12 mouse cellular contexts compared by ENCODE assay signal in the genomic region with DNA sequence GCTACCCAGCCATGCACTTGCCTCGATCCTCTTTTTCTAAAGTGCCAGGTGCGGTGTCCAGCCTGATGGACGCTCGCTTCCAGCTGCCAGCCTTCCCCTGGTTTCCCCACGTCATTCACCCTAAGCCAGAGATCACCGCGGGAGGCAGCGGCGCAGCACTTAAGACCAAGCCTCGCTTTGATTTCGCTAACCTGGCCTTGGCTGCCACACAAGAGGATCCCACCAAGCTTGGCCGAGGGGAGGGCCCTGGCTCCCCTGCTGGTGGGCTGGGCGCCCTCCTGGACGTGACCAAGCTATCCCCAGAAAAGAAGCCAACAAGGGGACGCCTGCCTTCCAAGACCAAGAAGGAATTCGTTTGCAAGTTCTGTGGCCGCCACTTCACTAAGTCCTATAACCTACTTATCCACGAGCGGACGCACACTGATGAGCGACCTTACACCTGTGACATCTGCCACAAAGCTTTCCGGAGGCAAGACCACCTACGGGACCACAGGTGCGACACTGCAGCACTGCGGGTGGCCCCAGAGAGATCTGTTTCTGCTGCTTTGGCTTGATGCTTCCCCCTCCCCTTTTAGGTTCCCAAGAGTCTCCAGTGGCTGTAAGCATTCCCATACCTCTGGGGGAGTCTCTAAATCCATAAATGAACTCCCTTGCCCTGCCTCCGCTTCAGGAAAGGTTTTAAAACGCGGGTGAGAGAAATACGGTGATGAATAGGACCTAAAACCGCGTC. TPM values are rescaled to one million over a fixed set of nuclear protein-coding genes. Genes with fewer than 3 reads are reported as not detected.
A peak's percentile ranks its signal among the peaks of the same experiment; 100 is the strongest.
DNase-seq lines count a peak whose midpoint lies in the region; ATAC-seq and TF ChIP-seq lines count a peak whose summit lies in the region.
"Had no signal": no experiment of that assay in that cellular context is flagged by ENCODE, and none has a peak within 500 bp of the region (broad histone marks: within the 10 kb centered on the region; RNA-seq: fewer than 3 reads in every experiment).

No protein-coding gene starts in this region.

- no peaks in the 10 kb centered on the region for H3K36me3 ChIP-seq in heart, embryonic 11.5 days (ENCODE audit: control insufficient read depth, insufficient read depth, low read length)
- peaks cover 25% of the 10 kb centered on the region for H3K36me3 ChIP-seq in lung, embryonic 14.5 days (ENCODE audit: insufficient read depth)
- no peaks in the 10 kb centered on the region for H3K36me3 ChIP-seq in embryonic facial prominence, embryonic 11.5 days (replicated peaks; ENCODE audit: control insufficient read depth, insufficient read depth, low read depth, low read length)
- no peaks in the 10 kb centered on the region for H3K36me3 ChIP-seq in neural tube, embryonic 11.5 days (ENCODE audit: control insufficient read depth, insufficient read depth, low read length)

- peak overlapping the region; percentile 73 for H3K4me2 ChIP-seq in heart, embryonic 11.5 days
- peak overlapping the region; percentile 58 for H3K4me2 ChIP-seq in lung, embryonic 14.5 days
- peak overlapping the region; percentile 38 for H3K4me2 ChIP-seq in embryonic facial prominence, embryonic 11.5 days (ENCODE audit: low read depth, low read length)
- no peak overlapping the region; the same call in 1 of the 2 replicates for H3K4me2 ChIP-seq in neural tube, embryonic 11.5 days (ENCODE audit: low read depth)

- 0 out of 2 replicates have a peak, but pooled peaks have one; percentile 10 for TF ChIP-seq CTCF in lung, embryonic 14.5 days (IDR thresholded peaks at IDR 0.05; ENCODE audit: low read depth)

- H3K9ac ChIP-seq in heart, embryonic 11.5 days (ENCODE audit: low read depth, low read length): no peak overlapping the region
- H3K9ac ChIP-seq in lung, embryonic 14.5 days: no peak overlapping the region; the same call in 1 of the 2 replicates
- no peak overlapping the region; the same call in 1 of the 2 replicates for H3K9ac ChIP-seq in embryonic facial prominence, embryonic 11.5 days (replicated peaks; ENCODE audit: low read length)
- H3K9ac ChIP-seq in neural tube, embryonic 11.5 days (ENCODE audit: low read length): no peak overlapping the region

- no peaks in the 10 kb centered on the region for H3K9me3 ChIP-seq in heart, embryonic 11.5 days (replicated peaks; ENCODE audit: control insufficient read depth, low read length)
- H3K9me3 ChIP-seq in lung, embryonic 14.5 days (ENCODE audit: low read depth, low read length): no peaks in the 10 kb centered on the region
- no peaks in the 10 kb centered on the region for H3K9me3 ChIP-seq in embryonic facial prominence, embryonic 11.5 days (replicated peaks; ENCODE audit: control insufficient read depth, low read length)
- no peaks in the 10 kb centered on the region for H3K9me3 ChIP-seq in neural tube, embryonic 11.5 days (ENCODE audit: control insufficient read depth, low read length)

- peaks cover 6% of the 10 kb centered on the region for H3K4me1 ChIP-seq in heart, embryonic 11.5 days (ENCODE audit: control insufficient read depth, insufficient read depth, low read length)
- H3K4me1 ChIP-seq in lung, embryonic 14.5 days (ENCODE audit: insufficient read depth): peaks cover 26% of the 10 kb centered on the region
- H3K4me1 ChIP-seq in embryonic facial prominence, embryonic 11.5 days (ENCODE audit: control insufficient read depth, insufficient read depth, low read length): peaks cover 8% of the 10 kb centered on the region
- H3K4me1 ChIP-seq in neural tube, embryonic 11.5 days (ENCODE audit: control insufficient read depth, insufficient read depth, low read length): no peaks in the 10 kb centered on the region

- intact Hi-C loops in heart, postnatal 14 days (cut with DNase I): loop anchor here (10.0 kb wide), 2 partner anchors 325 to 415 kb away; no protein-coding TSS in a partner anchor

- H3K27me3 ChIP-seq in heart, embryonic 11.5 days (ENCODE audit: control insufficient read depth, insufficient read depth, low read length): peaks cover 79% of the 10 kb centered on the region
- H3K27me3 ChIP-seq in lung, embryonic 14.5 days (ENCODE audit: insufficient read depth, low read length): peaks cover 48% of the 10 kb centered on the region
- peaks cover 51% of the 10 kb centered on the region for H3K27me3 ChIP-seq in embryonic facial prominence, embryonic 11.5 days (ENCODE audit: control insufficient read depth, insufficient read depth, low read length)
- H3K27me3 ChIP-seq in neural tube, embryonic 11.5 days (ENCODE audit: control insufficient read depth, insufficient read depth, low read length): peaks cover 96% of the 10 kb centered on the region

- H3K27ac ChIP-seq in heart, embryonic 11.5 days (ENCODE audit: low read depth, low read length): no peak overlapping the region
- H3K27ac ChIP-seq in lung, embryonic 14.5 days (ENCODE audit: low read depth): no peak overlapping the region
- no peak overlapping the region for H3K27ac ChIP-seq in embryonic facial prominence, embryonic 11.5 days (replicated peaks; ENCODE audit: low read depth, low read length)
- H3K27ac ChIP-seq in neural tube, embryonic 11.5 days (ENCODE audit: low read depth, low read length): no peak overlapping the region

- no peak for ATAC-seq in heart, embryonic 11.5 days (replicated peaks; ENCODE audit: insufficient number of reproducible peaks, low FRiP score, low TSS enrichment)
- ATAC-seq in lung, embryonic 14.5 days (ENCODE audit: insufficient read depth): no peak
- ATAC-seq in embryonic facial prominence, embryonic 11.5 days (replicated peaks; ENCODE audit: insufficient number of reproducible peaks, low FRiP score, low TSS enrichment, low read depth): no peak
- no peak for ATAC-seq in neural tube, embryonic 11.5 days (ENCODE audit: insufficient read depth, low FRiP score, low TSS enrichment)
- ATAC-seq: CD4-positive, CD25-positive, alpha-beta regulatory T cell, adult 4 months; lung, postnatal 0 days had no signal

- 3% methylated on average over 31 of the region's 31 CpGs for WGBS in heart, embryonic 11.5 days (ENCODE audit: insufficient replicate concordance)
- 22% methylated on average over 31 of the region's 31 CpGs for WGBS in lung, embryonic 14.5 days
- WGBS in embryonic facial prominence, embryonic 11.5 days: 2% methylated on average over 31 of the region's 31 CpGs
- under 1% methylated on average over 31 of the region's 31 CpGs for WGBS in neural tube, embryonic 11.5 days

- DNase-seq in heart, postnatal 14 days: no peak
- no peak for DNase-seq in lung, embryonic 14.5 days
- DNase-seq in lung, postnatal 4 days: no peak
- DNase-seq in embryonic facial prominence, embryonic 11.5 days (ENCODE audit: low spot score): peak; percentile 33
- DNase-seq in neural tube, embryonic 11.5 days (ENCODE audit: low spot score): peak; percentile 48
- DNase-seq in spleen, adult 12 weeks (ENCODE audit: low spot score): no peak
- no peak for DNase-seq in urinary bladder, adult 2 months (ENCODE audit: low spot score)
- DNase-seq: gastrocnemius, postnatal 25 days; kidney, postnatal 36 days had no signal

- H3K4me3 ChIP-seq in heart, embryonic 11.5 days (ENCODE audit: low read depth, low read length): peak overlapping the region; percentile 41
- peak overlapping the region; percentile 17; the same call in 1 of the 2 replicates for H3K4me3 ChIP-seq in lung, embryonic 14.5 days (ENCODE audit: low read depth, low read length)
- peak overlapping the region; percentile 20 for H3K4me3 ChIP-seq in embryonic facial prominence, embryonic 11.5 days (ENCODE audit: low read depth, low read length)
- H3K4me3 ChIP-seq in neural tube, embryonic 11.5 days (ENCODE audit: low read depth, low read length): no peak overlapping the region

RNA-seq across cellular contexts. Expression of gene Osr1, which starts 9.6 kb away (rescaled TPM):
- 13.5 and 16.1 TPM in 2 replicates for polyA plus RNA-seq in heart, embryonic 11.5 days (2014; fragmentation: Nextera tagmentation; extraction: Ambion mirVana)
- total RNA-seq in heart, postnatal 14 days (2021): 1 to 10 TPM; 5.8 to 9.6 TPM
- polyA plus RNA-seq in lung, embryonic 14.5 days (2014; fragmentation: Nextera tagmentation; extraction: Ambion mirVana): 23.3 and 28.5 TPM in 2 replicates
- polyA plus RNA-seq in embryonic facial prominence, embryonic 11.5 days (2014; fragmentation: Nextera tagmentation; extraction: Ambion mirVana): 43.8 and 46.8 TPM in 2 replicates
- polyA plus RNA-seq in neural tube, embryonic 11.5 days (2014; fragmentation: Nextera tagmentation; extraction: Ambion mirVana): 11.6 and 17.4 TPM in 2 replicates
- 59.8 and 99.7 TPM in 2 replicates for polyA plus RNA-seq in urinary bladder, adult 2 months (2012; rRNA removed)
- polyA plus RNA-seq: CD4-positive, CD25-positive, alpha-beta regulatory T cell, adult 4 months had no signal

Comparison
In these comparisons a context has a peak if more than half of its experiments do, and no peak if none do; other contexts are left out.
1. DNase-seq: peak in embryonic facial prominence, embryonic 11.5 days (single experiment) and neural tube, embryonic 11.5 days (single experiment); none in heart, postnatal 14 days (0 of 2), lung, embryonic 14.5 days (single experiment), lung, postnatal 4 days (0 of 2), spleen, adult 12 weeks (single experiment) and urinary bladder, adult 2 months (single experiment).